Mouse (Mus musculus) heart, postnatal 10 days (tissue): Measurements from ENCODE around the gene Rgs3. TPM values are rescaled to one million over a fixed set of nuclear protein-coding genes. Genes with fewer than 3 reads are reported as not detected.
A peak's percentile ranks its signal among the peaks of the same experiment; 100 is the strongest.
"Not testable (repeated sequence)": the region's sequence is repeated elsewhere in the genome, so short reads cannot be mapped to it uniquely, and the experiment has no call there.

Experiments
- DNase-seq, 2 experiments: peaks; one replicate each; pipeline ENCODE4 v3.0.0; 2021
- intact Hi-C: fragments of 180-260 bp; cut with DNase I; formaldehyde crosslinking; loops from one replicate; pipeline ENCODE4 v1.15.1; 2025
- total RNA-seq, 2 experiments: library from RNA; stranded (reverse); gene quantifications; 2 replicates each; pipeline ENCODE4 v1.2.3; 2021

The Rgs3 gene
- total RNA-seq, 2 experiments from 2014 or later: 51.1 to 60.0 TPM

- no peak for DNase-seq
- intact Hi-C loops: no loop called here
Measured at GRCm38 (mm10) chr4:62543782-62544181, 15.9 kb upstream of the Rgs3 start.

DNA sequence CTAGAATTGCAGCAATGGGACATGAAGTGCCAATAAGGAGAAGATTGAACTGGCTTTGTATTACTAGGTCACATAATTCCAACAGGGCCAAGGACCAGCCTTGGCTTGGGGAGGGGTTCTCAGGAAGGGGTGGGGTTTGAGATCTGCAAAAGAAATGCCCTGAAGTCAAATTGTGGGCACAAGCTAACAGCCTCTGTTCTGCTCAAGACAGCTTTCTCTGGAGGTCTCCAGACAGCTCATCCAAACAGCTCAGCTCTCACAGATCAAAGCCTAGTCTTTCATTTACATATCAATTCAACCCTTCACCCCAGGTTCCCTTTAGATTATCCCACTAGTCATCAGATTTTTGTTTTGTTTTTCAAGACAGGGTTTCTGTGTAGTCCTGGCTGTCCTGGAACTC lies 14.8 kb upstream of the Rgs3 start:
- DNase-seq: no peak
- intact Hi-C loops: no loop called here

DNA sequence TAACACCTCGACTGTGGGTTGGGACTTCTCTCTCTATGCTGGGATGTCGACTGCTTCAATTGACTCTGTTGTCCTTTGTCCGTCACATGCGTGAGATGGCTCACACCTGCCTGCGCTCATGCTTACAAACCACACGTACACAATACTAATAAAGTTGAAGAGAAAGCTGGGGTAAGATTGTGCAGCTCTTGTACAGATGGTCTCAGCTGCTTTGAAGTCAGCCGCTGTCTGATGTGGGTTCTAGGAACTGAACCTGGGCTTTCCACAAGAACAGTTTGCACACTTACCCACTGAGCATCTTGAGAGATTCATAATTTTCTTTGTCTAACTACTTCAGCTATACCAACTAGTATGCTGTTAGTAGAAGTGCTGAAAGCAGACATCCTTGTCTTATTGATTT lies 7.7 kb upstream of the Rgs3 start:
- intact Hi-C loops: no loop called here
- DNase-seq: no peak

GRCm38 (mm10) chr4:62557436-62557835 lies 2.2 kb upstream of the Rgs3 start:
- intact Hi-C loops: no loop called here
- peak in 1 of 2 experiments; percentile 26 for DNase-seq

GRCm38 (mm10) chr4:62560963-62561629 lies 1.4 kb downstream of the Rgs3 start:
- DNase-seq: peak; percentile 87 to 91
- intact Hi-C loops: loop anchor here (1.0 kb wide), 2 partner anchors 136 to 203 kb away; no protein-coding TSS in a partner anchor

DNA sequence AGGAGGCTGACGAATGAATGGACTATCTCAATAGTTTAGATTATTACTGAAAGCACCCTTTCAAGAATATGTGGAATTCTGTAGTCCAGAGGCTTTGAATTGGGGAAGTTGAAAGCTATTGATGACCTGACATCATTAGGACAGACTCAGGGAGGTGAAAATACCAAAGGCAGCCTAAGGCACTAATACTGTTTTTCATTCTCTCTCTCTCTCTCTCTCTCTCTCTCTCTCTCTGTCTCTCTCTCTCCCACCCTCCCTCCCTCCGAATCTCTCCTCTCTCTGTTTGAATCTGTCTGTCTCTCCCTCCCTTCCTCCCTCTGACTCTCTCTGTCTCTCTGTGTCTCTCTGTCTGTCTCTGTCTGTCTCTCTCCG lies 2.0 kb downstream of the Rgs3 start:
- intact Hi-C loops: loop anchor here (1.0 to 2.0 kb wide), 3 partner anchors 57 to 203 kb away; no protein-coding TSS in a partner anchor
- DNase-seq: no peak

DNA sequence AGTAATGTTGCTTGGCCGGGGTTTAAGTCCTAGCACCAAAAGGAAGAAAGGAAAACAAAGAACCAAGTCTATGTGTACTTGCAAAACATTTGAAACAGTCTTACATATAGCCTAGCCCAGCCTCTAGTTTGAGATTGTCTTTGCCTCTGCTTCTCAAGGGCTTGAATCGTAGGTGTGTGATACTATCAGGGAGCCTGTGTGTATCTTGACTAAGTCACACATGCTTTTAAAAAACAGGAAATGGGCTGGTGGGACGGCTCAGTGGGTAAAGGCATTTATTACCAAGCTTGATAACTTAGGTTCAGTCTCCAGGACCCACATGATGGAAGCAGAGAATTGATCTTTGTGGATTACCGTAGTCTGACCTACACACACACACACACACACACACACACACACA lies 2.4 kb downstream of the Rgs3 start:
- intact Hi-C loops: loop anchor here (2.0 kb wide), 1 partner anchor 57 kb away; no protein-coding TSS in a partner anchor

DNA sequence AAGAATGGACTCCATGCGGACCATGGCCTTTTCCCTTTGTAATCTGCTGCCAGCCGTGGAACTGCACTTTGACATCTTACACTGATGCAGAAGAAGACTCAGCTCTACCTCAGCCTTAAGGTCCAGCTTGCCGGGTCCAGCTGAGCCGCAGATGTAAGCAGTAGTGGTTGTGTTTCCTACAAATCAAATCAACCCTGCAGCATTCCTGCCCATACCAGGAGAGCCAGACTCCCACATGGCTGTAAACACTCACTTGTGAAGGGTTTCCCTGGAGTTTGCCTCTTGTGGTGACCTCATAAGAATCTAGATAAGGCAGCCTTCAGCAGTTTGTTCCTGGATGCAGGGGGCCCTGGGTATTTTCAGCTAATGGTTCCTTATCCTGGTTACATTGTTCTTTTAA lies 6.9 kb downstream of the Rgs3 start:
- intact Hi-C loops: no loop called here
- DNase-seq: no peak

More for the DNA sequence above, 2.4 kb downstream of the Rgs3 start:
- no peak for DNase-seq

DNA sequence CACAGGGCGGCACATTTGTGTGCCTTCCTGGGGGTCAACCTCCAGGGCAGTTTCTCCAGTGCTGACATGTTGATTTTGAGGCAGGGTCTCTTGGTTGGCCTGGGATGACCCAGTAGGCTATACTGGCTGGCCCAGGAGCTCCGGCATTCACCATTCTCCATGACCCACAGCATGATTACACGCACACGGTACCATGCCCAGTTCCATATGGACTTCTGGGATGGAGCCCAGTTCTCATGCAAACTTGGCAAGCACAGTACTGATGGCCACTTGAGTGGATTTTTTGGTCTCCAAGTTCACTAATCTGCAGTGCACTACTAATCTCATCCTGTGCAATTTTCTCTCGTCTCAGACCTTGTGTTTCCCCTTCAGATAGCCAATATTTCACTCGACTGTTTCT lies 8.0 kb downstream of the Rgs3 start:
- DNase-seq: no peak
- intact Hi-C loops: no loop called here

- intact Hi-C loops: no loop called here
Measured at GRCm38 (mm10) chr4:62568359-62568758, 8.7 kb downstream of the Rgs3 start.

DNA sequence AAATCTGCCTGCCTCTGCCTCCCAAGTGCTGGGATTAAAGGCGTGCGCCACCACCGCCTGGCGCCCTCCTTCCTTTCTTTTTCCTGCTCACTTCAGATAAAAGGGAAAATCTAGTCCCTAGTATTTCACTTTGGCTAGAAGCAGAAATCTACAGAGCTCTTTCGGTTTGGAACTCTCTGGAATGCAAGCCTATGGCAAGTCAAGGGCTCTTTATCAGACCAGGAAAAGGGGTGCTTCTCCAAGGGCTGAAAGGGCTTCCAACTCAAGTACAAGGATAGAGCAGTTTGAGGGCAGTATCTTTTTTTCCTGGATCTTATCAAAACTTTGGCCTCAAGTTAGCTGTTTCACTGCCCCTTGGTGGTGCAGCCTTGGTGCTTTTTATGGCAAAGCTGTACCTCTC lies 10.0 kb downstream of the Rgs3 start:
- intact Hi-C loops: no loop called here
- no peak for DNase-seq

More at GRCm38 (mm10) chr4:62568359-62568758, 8.7 kb downstream of the Rgs3 start:
- no peak for DNase-seq

DNA sequence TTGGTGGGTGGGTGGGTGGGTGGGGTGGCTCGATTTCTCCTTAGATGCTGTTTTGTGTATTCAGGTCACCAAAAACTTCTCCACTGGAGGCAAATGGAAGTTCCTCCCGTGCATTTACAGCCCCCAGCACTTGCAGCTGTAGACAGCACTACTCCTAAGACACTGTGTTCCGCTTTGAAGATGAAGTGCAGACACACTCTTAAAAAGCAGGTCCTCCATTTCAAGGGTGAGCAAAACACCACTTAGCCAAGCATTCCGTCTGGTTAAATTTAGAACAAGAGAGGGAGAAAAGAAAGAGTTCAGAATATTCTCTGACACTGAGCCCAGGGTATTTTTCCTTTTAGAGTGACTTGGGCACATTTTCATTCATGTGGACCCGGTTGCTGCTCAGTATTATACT lies 10.4 kb downstream of the Rgs3 start:
- intact Hi-C loops: no loop called here

DNA sequence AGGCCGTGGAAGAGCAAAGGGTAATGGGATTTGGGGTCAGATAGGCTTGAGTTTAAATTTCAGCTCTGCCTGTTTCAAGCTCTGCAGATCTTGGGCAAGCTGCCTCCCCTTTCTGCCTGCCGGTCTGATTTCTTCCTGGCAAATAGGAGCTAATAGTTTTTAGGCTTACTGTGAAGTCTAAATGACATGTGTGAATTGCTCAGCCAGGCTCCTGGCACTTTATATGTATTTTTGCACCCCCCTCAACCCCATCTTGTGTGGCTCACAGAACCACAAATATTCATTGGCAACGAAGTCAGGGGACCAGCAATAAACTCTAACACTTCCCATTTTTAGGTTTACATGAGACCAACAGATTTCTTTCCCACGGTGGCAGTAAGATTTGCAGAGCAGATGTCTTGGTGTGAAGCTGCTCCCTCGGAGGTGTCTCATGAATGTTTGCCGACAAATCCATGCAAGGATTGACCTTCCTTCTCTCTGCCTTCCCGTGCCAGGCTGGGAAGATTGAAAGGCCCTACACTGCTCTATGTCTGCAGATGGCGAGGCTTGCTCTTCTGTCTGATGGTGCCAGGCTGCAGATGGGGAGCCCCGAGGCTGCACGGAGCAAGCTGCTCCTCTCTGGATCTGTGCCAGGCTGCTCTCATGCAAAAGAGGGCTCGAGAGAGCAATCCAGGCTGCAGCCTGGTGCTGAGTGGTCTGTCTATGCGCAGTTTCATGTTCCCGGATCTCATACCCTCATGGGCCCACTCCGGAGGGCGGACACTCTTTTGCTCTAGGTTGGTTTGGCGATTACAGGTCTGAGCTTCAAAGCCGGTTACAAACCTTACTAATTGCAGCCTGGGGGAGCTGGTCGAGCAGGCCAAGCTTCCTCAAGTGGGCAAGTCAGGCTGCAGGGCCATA lies 23.0 kb downstream of the Rgs3 start:
- intact Hi-C loops: no loop called here
- DNase-seq: no peak

More for the DNA sequence above, 10.4 kb downstream of the Rgs3 start:
- DNase-seq: no peak

- DNase-seq: peak; percentile 59 to 64
- intact Hi-C loops: no loop called here
Measured at GRCm38 (mm10) chr4:62583265-62584092, 23.8 kb downstream of the Rgs3 start.

DNA sequence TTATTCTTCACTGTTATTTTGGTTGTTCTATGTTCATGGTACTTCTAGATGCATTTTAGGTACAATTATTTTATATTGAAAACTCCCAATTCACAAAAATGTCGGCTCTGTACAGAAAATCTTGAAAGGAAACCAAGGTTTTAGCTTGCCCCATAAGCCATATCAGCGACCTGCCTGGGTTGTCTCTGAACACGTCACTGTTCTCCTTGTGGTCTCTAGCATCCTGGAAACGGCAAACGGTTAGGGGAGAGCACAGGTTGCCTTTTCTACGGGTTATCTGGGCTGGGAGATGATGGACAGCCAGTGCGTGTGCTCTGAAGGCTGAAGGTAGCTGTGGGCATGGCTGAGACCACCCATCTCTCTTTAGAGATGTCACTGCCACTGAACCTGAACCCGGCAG lies 27.4 kb downstream of the Rgs3 start:
- no peak for DNase-seq
- intact Hi-C loops: no loop called here

DNA sequence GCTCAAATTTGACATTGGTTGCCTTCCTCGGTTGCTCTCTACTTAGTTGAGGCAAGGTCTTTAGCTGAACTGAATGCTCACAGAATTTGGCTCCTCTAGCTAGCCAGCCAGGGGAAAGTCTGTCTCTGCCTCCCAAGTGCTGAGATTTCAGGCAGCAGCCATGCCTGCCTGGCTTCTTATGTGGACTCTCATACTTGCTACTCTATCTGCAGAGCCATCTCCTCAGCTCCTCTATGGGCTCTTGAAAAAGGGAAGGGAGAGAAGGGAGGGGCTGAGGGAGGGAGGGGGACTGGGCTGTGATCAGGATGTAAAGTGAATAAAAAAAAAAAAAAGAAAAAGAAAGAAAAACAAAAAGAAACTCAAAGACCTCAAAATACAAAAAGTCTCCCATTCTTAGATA lies 31.2 kb downstream of the Rgs3 start:
- no peak for DNase-seq
- intact Hi-C loops: no loop called here

DNA sequence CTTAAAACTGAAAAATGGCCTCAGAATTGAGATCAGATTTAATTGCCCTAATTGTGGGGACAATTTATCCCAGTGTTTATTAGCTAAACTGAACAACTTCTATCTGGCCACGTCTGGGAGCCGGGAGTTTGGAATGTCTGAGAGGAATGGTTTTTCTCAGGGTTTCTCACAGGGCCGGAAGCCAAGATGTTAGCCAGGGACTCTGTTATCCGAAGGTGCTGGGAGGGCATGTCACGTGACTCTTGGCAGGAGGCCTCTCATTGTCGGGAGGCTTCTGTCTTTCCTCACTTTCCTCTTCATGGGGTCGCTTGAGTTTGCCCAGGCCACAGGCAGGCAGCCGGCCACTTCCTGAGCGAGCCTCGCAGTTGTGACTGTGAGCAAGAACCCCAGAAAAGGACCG lies 31.7 kb downstream of the Rgs3 start:
- intact Hi-C loops: no loop called here
- DNase-seq: peak; percentile 77 to 79

- DNase-seq, intact Hi-C loops: not testable (repeated sequence)
Measured at GRCm38 (mm10) chr4:62593546-62594240, 34.0 kb downstream of the Rgs3 start.

DNA sequence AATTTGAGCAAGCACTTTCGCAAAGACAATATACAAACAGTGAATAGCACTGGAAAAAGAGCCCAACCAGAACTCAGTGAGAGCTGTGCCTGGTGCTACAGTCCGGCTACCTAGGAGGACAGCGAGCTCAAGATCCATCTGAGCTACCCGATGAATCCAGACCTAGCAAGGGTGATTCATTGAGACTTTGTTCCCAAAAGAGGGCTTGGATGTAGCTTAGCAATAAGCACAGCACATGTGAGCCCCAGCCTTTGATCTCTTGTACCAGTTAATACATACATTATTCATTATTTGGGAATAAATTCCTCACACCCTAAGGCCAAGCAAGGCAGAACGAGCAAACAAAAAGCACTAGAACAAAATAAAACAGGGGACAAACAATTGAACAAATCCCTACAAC lies 34.8 kb downstream of the Rgs3 start:
- no peak for DNase-seq
- intact Hi-C loops: no loop called here

DNA sequence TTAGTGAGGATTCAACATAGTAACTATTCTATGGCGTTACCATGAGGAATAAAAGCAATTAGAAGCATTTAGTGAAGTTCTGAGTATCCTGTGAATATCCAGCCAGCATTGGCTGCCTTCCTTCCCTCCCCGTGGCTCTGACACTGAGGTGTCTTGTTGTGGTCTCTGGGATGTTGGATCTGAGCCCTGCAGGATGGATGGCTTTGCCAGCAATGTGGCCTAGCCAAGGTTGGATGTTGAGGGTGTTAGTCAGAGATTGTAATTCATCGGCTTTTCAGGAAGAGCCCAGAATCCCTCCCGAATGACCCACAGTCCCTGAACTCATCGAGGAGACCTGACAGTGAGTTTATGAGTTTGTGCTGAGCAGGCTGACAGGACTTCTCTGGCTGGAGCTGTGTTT lies 36.4 kb downstream of the Rgs3 start:
- DNase-seq: peak; percentile 59 to 69
- intact Hi-C loops: no loop called here
